Mouse (Mus musculus) ES-Bruce4 (cell line): ENCODE measurements around the gene B9d2. TPM values are rescaled to one million over a fixed set of nuclear protein-coding genes. Genes with fewer than 3 reads are reported as not detected.

ENCODE experiments used
- H3K27ac ChIP-seq: 2 replicates; pipeline ENCODE4 v1.5.1; 2012; ENCODE audit warnings: low read length, inconsistent platforms; ENCODE audit not compliant: insufficient read depth
- H3K27me3 ChIP-seq: 2 replicates; pipeline ENCODE4 v1.6.1; 2012; ENCODE audit warnings: mild to moderate bottlenecking, low read length, inconsistent platforms; ENCODE audit not compliant: control insufficient read depth, poor library complexity, insufficient read depth, severe bottlenecking
- H3K36me3 ChIP-seq: 2 replicates; pipeline ENCODE4 v1.6.1; 2012; ENCODE audit warnings: inconsistent platforms, mild to moderate bottlenecking, low read length, moderate library complexity; ENCODE audit not compliant: control insufficient read depth, poor library complexity, insufficient read depth, severe bottlenecking
- H3K4me1 ChIP-seq: one replicate; pipeline ENCODE4 v1.8.1; 2011; ENCODE audit warnings: low read length; ENCODE audit not compliant: control insufficient read depth, insufficient read depth
- H3K4me3 ChIP-seq: 2 replicates; pipeline ENCODE4 v1.5.1; 2011; ENCODE audit warnings: low read depth, mild to moderate bottlenecking, low read length
- H3K9ac ChIP-seq: 2 replicates; pipeline ENCODE4 v1.6.1; 2012; ENCODE audit warnings: low read depth, mild to moderate bottlenecking, inconsistent platforms; ENCODE audit not compliant: poor library complexity, severe bottlenecking
- H3K9me3 ChIP-seq: replicated peaks from 2 replicates; pipeline ENCODE4 v1.6.1; 2012; ENCODE audit warnings: mild to moderate bottlenecking, low read length, inconsistent platforms; ENCODE audit not compliant: control insufficient read depth, poor library complexity, insufficient read depth, severe bottlenecking
- CTCF ChIP-seq: IDR thresholded peaks from one replicate; pipeline ENCODE4 v1.8.1; 2011; ENCODE audit warnings: low read depth, low read length
- EP300 ChIP-seq: IDR thresholded peaks from 2 replicates; pipeline ENCODE4 v1.6.1; 2011; ENCODE audit warnings: low read depth, low read length; ENCODE audit not compliant: insufficient read depth
- POLR2A ChIP-seq: IDR thresholded peaks from one replicate; pipeline ENCODE4 v1.8.1; 2011; ENCODE audit warnings: low read length; ENCODE audit not compliant: insufficient read depth
- polyA plus RNA-seq: library from polyadenylated mRNA; stranded (reverse); fragments of >200 nt; gene quantifications from 2 replicates; pipeline ENCODE4 v1.2.4, GENCODE M21; 2011; ENCODE audit warnings: low read depth; ENCODE audit not compliant: missing spikeins, insufficient read depth, insufficient read length

The B9d2 gene
- polyA plus RNA-seq, 1 experiment: 15.2 TPM

DNA sequence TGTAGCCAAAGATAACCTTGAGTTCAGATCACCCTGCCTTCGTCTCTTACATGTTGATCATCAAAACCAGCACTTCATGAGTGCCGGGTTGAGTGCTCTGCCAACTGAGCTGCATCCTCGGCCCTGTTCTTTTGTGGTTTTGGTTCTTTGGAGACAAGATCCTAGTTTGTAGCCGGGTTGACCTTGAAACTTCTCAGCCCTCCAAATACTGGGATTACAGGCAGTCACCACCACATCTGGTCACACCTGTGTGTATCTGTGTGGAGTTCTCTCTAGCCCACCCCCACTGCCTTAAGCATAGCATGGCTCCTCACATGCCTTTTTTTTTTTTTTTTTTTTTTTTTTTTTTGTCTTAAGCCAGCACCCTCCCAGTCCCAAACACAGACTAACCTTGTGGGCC is 10.5 kb upstream of the B9d2 start:
- Histone ChIP-seq H3K27me3 (no peaks in the 10 kb centered on the region; the same call in 1 of the 2 replicates), H3K4me3 (no peak overlapping the region), H3K9ac (0 out of 2 replicates have a peak overlapping the region, but pooled peaks have one; percentile 10), H3K36me3 (peaks cover 12% of the 10 kb centered on the region), H3K9me3 (no peaks in the 10 kb centered on the region), H3K4me1 (peaks cover 7% of the 10 kb centered on the region), H3K27ac (peak overlapping the region; percentile 96)
- TF ChIP-seq CTCF: no peak
- TF ChIP-seq POLR2A: no peak
- no peak for TF ChIP-seq EP300

DNA sequence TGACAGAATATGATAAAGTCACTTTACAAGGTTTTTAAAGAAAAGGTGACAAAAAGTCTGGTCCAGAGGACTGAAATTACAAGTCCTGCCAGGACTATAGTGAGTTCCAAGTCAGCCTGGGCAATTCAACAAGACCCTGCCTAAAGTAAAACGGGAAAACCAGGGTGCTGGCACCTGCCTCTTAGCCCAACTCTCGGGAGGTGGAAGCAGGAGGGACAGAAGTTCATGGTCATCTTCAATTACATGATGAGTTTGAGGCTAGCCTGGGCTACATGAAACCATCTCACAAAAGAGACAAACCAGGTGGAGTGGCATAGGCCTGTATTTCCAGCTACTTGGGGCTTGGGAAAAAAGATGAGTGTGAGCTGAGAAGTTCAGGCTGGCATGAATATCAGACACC is 8.9 kb upstream of the B9d2 start:
- TF ChIP-seq CTCF (no peak), POLR2A (no peak), EP300 (no peak)
- Histone ChIP-seq H3K4me3 (no peak overlapping the region), H3K4me1 (peaks cover 6% of the 10 kb centered on the region)

DNA sequence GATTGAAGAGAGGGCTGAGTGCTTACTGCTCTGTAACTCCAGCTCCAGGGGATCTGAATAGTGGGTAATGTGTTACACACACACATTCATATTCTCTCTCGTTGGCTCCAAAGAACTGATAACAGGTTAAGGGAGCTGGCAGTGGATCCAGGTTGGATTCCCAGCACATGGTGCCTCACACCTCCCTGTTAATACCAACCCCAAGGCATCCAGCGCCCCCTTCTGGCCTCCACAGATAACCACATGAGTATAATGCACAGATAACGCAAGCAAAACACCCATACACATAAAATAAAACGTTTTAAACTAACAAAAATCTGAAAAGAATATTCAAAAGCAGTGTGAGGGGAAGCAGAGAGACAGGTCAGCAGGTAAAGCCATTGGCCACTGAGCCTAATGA is 8.1 kb upstream of the B9d2 start:
- Histone ChIP-seq H3K9me3 (no peaks in the 10 kb centered on the region), H3K4me3 (no peak overlapping the region), H3K27ac (no peak overlapping the region), H3K4me1 (peaks cover 6% of the 10 kb centered on the region), H3K27me3 (no peaks in the 10 kb centered on the region; the same call in 1 of the 2 replicates), H3K9ac (no peak overlapping the region), H3K36me3 (peaks cover 4% of the 10 kb centered on the region; the same call in 1 of the 2 replicates)
- no peak for TF ChIP-seq EP300
- TF ChIP-seq CTCF: peak; percentile 58

More for the DNA sequence above, 8.9 kb upstream of the B9d2 start:
- no peak overlapping the region for H3K27ac ChIP-seq
- no peaks in the 10 kb centered on the region; the same call in 1 of the 2 replicates for H3K27me3 ChIP-seq
- H3K9ac ChIP-seq: no peak overlapping the region
- peaks cover 4% of the 10 kb centered on the region; the same call in 1 of the 2 replicates for H3K36me3 ChIP-seq
- no peaks in the 10 kb centered on the region for H3K9me3 ChIP-seq

DNA sequence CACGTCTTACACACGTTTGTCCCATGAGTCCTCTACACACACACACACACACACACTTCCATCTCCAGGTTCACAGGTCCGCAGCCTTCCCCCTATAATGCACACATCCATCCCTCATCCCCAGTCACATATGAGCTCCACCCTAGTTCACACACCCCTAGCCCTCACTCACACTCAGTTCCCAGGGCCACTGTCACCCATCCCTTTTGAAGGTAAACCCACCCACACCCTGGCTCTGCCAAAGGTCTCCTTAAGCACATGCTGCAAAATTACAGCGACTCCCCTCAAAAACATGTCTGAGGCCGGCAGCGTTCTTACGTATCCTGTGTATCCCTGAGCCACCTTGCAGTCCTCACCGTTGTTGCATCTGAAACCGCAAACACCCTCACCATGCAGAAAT is 6.3 kb upstream of the B9d2 start:
- H3K9ac ChIP-seq: peak overlapping the region; percentile 60

DNA sequence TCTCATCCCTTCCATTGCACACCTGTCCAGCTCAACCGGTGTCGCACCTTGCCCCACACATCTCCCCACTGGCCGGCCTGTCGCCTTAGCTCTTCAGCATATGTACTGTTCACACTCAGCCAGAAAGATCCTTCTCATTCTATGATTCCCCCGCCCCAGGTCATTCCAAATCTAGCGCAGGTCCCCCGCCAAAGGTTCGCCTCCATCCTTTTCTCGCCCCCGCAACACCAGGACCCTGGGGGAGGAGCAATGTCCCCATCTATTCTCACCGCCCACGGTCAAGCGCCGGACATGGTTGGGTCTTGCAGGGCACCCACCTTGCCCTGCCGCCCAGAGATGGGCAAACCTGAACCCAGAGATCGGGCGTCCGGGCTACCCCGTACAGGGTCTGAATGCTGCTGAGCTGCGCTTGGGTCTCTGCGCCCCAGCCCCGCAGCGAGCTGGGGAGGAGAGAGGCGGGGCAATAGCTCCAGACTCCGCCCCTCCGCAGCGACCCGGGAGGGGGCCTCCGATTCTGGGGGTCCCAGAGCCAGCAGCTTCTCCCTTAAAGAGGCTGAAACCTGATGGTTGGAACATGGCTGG is 5.8 kb upstream of the B9d2 start, which contains the start of gene Tmem91:
TSS of gene Tmem91 (minus strand) at position 448 of the 582 bp plus-strand sequence.
- TF ChIP-seq POLR2A: no peak
- no peak for TF ChIP-seq CTCF
- TF ChIP-seq EP300: no peak
- no peaks in the 10 kb centered on the region for H3K9me3 ChIP-seq
- peak within 1 kb of the TSS; percentile 60 for H3K9ac ChIP-seq
- no peaks in the 10 kb centered on the region; the same call in 1 of the 2 replicates for H3K27me3 ChIP-seq
- H3K4me3 ChIP-seq: peak within 1 kb of the TSS; percentile 60
- H3K4me1 ChIP-seq: peaks cover 4% of the 10 kb centered on the region
- peaks cover 4% of the 10 kb centered on the region; the same call in 1 of the 2 replicates for H3K36me3 ChIP-seq
- H3K27ac ChIP-seq: no peak within 1 kb of the TSS

More for the DNA sequence above, 6.3 kb upstream of the B9d2 start:
- TF ChIP-seq CTCF: no peak
- TF ChIP-seq EP300: no peak
- no peak for TF ChIP-seq POLR2A
- H3K36me3 ChIP-seq: peaks cover 4% of the 10 kb centered on the region; the same call in 1 of the 2 replicates
- no peaks in the 10 kb centered on the region for H3K9me3 ChIP-seq
- H3K4me1 ChIP-seq: peaks cover 5% of the 10 kb centered on the region
- H3K4me3 ChIP-seq: peak overlapping the region; percentile 60
- H3K27ac ChIP-seq: no peak overlapping the region
- no peaks in the 10 kb centered on the region; the same call in 1 of the 2 replicates for H3K27me3 ChIP-seq

DNA sequence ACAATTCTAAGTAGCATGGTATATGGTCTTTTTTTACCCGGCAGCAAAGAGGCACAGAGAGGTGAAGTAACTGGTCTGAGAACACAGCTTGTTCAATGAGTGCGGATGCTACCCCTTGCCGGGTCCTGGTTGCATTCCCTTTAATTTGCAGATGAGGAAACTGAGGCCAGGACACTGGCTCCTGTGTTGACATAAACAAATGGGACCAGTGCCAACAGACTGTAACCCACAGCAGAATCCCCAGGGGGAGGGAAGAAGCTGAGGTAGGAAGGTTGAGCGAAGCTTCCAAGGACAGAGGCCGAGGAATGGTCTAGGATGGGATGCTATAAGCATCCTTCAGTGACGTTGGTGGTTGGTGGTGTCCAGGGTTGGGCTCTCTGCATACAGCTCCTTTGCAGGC is 5.2 kb upstream of the B9d2 start:
- H3K27me3 ChIP-seq: no peaks in the 10 kb centered on the region; the same call in 1 of the 2 replicates
- H3K36me3 ChIP-seq: peaks cover 4% of the 10 kb centered on the region; the same call in 1 of the 2 replicates
- TF ChIP-seq EP300 (no peak), POLR2A (no peak), CTCF (no peak)
- H3K4me3 ChIP-seq: no peak overlapping the region
- no peak overlapping the region for H3K27ac ChIP-seq
- peak overlapping the region; percentile 60; the same call in 1 of the 2 replicates for H3K9ac ChIP-seq
- H3K9me3 ChIP-seq: no peaks in the 10 kb centered on the region
- H3K4me1 ChIP-seq: peaks cover 4% of the 10 kb centered on the region
